Mouse (Mus musculus): Measurements from ENCODE around the gene Nav2.

GRCm38 (mm10) chr7:49471278-49471677 lies 562.8 kb downstream of the Nav2 start:
- no peak for TF ChIP-seq POLR2A (IDR thresholded peaks at IDR 0.05; ENCODE audit: extremely low read depth, insufficient read depth, low read length)
- TF ChIP-seq CTCF (IDR thresholded peaks at IDR 0.05; ENCODE audit: extremely low read depth, insufficient read depth, low read length): peak; percentile 66

Measured in cortical plate, adult 2 months (tissue).